Mouse (Mus musculus) CH12.LX (cell line): ENCODE measurements around the gene Gjb4. TPM values are rescaled to one million over a fixed set of nuclear protein-coding genes. Genes with fewer than 3 reads are reported as not detected.
A peak's percentile ranks its signal among the peaks of the same experiment; 100 is the strongest.

ENCODE experiments used
- DNase-seq: peaks from one replicate; pipeline ENCODE4 v3.0.0-alpha.2; 2013; ENCODE audit errors: extremely low read depth
- H3K27ac ChIP-seq: 2 replicates; pipeline ENCODE4 v1.5.1; 2012; ENCODE audit warnings: low read depth, mild to moderate bottlenecking, control low read depth, moderate library complexity; ENCODE audit not compliant: insufficient read depth
- H3K27me3 ChIP-seq: replicated peaks from 2 replicates; pipeline ENCODE3; 2012; ENCODE audit warnings: inconsistent platforms
- H3K36me3 ChIP-seq, 2 experiments: replicated peaks in 1 of 2; 2 replicates each; pipeline versions ENCODE3 to v1.6.1; 2012; ENCODE audit warnings: inconsistent platforms in 1 of 2, low read length in 1 of 2, mild to moderate bottlenecking in 1 of 2, mixed read lengths in 1 of 2, moderate library complexity in 1 of 2; ENCODE audit not compliant: control insufficient read depth in 1 of 2, insufficient read depth in 1 of 2
- H3K4me1 ChIP-seq, 2 experiments: 2 replicates each; pipeline ENCODE4 v1.6.1; 2012; ENCODE audit warnings: inconsistent platforms in 1 of 2, moderate library complexity in 1 of 2; ENCODE audit not compliant: insufficient read depth in 2 of 2, control insufficient read depth in 1 of 2
- H3K4me2 ChIP-seq: 2 replicates; pipeline ENCODE4 v1.6.1; 2012; ENCODE audit warnings: low read depth, mild to moderate bottlenecking, control low read depth; ENCODE audit not compliant: poor library complexity, insufficient read depth, severe bottlenecking
- H3K4me3 ChIP-seq, 3 experiments: fragments of 150-350 bp in 1 of 3; sonication (generic) in 1 of 3; replicated peaks in 1 of 3; 2 replicates each; pipeline versions ENCODE3 to v1.5.1; 2011 to 2012; ENCODE audit warnings: low read depth in 2 of 3, low read length in 2 of 3, mild to moderate bottlenecking in 2 of 3, moderate library complexity in 2 of 3, control low read depth in 1 of 3, improper control_type of control experiment in 1 of 3, inconsistent platforms in 1 of 3, mixed read lengths in 1 of 3; ENCODE audit not compliant: poor library complexity in 1 of 3
- H3K79me2 ChIP-seq: replicated peaks from 2 replicates; pipeline ENCODE4 v1.6.1; 2012; ENCODE audit warnings: mild to moderate bottlenecking, moderate library complexity; ENCODE audit not compliant: control insufficient read depth, poor library complexity, insufficient read depth, severe bottlenecking; ENCODE audit errors: extremely low read depth
- H3K9ac ChIP-seq: 2 replicates; pipeline ENCODE4 v1.6.1; 2012; ENCODE audit warnings: low read depth, mild to moderate bottlenecking, control low read depth, moderate library complexity; ENCODE audit not compliant: insufficient read depth
- H3K9me3 ChIP-seq: replicated peaks from 2 replicates; pipeline ENCODE3; 2012; ENCODE audit warnings: low read length, inconsistent platforms, mixed read lengths
- BHLHE40 ChIP-seq: IDR thresholded peaks from 2 replicates; pipeline ENCODE4 v1.6.1; 2011; ENCODE audit warnings: mild to moderate bottlenecking, low read depth, low read length, improper control_type of control experiment
- CHD1 ChIP-seq: IDR thresholded peaks from 2 replicates; pipeline ENCODE4 v1.6.1; 2012; ENCODE audit warnings: low read depth, low read length, improper control_type of control experiment, inconsistent platforms
- CHD2 ChIP-seq: IDR thresholded peaks from 2 replicates; pipeline ENCODE4 v1.6.1; 2011; ENCODE audit warnings: low read length, improper control_type of control experiment
- CTCF ChIP-seq, 2 experiments: IDR thresholded peaks in 1 of 2; conservative IDR thresholded peaks in 1 of 2; 2 replicates each; pipeline ENCODE4 v1.5.1; 2011 to 2012; ENCODE audit warnings: low read depth in 2 of 2, low read length in 2 of 2, improper control_type of control experiment in 1 of 2, inconsistent platforms in 1 of 2, mild to moderate bottlenecking in 1 of 2, moderate library complexity in 1 of 2
- E2F4 ChIP-seq: IDR thresholded peaks from 2 replicates; pipeline ENCODE4 v1.6.1; 2011; ENCODE audit warnings: low read depth, low read length, improper control_type of control experiment; ENCODE audit not compliant: insufficient replicate concordance
- EP300 ChIP-seq: IDR thresholded peaks from 2 replicates; pipeline ENCODE4 v1.6.1; 2011; ENCODE audit warnings: low read length, improper control_type of control experiment
- GABPA ChIP-seq: IDR thresholded peaks from 2 replicates; pipeline ENCODE4 v1.6.1; 2012; ENCODE audit warnings: low read depth, low read length, improper control_type of control experiment, inconsistent platforms; ENCODE audit not compliant: insufficient replicate concordance
- HCFC1 ChIP-seq: IDR thresholded peaks from 2 replicates; pipeline ENCODE4 v1.6.1; 2012; ENCODE audit warnings: low read depth, mild to moderate bottlenecking, inconsistent platforms, low read length, improper control_type of control experiment
- IRF4 ChIP-seq: IDR thresholded peaks from 2 replicates; pipeline ENCODE4 v1.6.1; 2014; ENCODE audit warnings: low read depth, mild to moderate bottlenecking, inconsistent platforms, low read length, improper control_type of control experiment
- JUN ChIP-seq: IDR thresholded peaks from 2 replicates; pipeline ENCODE4 v1.6.1; 2011; ENCODE audit warnings: low read depth, mild to moderate bottlenecking, low read length, improper control_type of control experiment, moderate library complexity; ENCODE audit not compliant: insufficient read depth
- KAT2A ChIP-seq: IDR thresholded peaks from 2 replicates; pipeline ENCODE4 v1.6.1; 2012; ENCODE audit warnings: low read length, improper control_type of control experiment, inconsistent platforms; ENCODE audit not compliant: insufficient replicate concordance
- MAFK ChIP-seq: IDR thresholded peaks from 2 replicates; pipeline ENCODE4 v1.6.1; 2011; ENCODE audit warnings: low read length, improper control_type of control experiment; ENCODE audit not compliant: insufficient replicate concordance
- MAX ChIP-seq: IDR thresholded peaks from 2 replicates; pipeline ENCODE4 v1.6.1; 2011; ENCODE audit warnings: low read length, improper control_type of control experiment
- MAZ ChIP-seq: IDR thresholded peaks from 2 replicates; pipeline ENCODE4 v1.6.1; 2012; ENCODE audit warnings: low read depth, mild to moderate bottlenecking, inconsistent platforms, low read length, improper control_type of control experiment, moderate library complexity
- MEF2A ChIP-seq: IDR thresholded peaks from 2 replicates; pipeline ENCODE4 v1.6.1; 2014; ENCODE audit warnings: low read depth, mild to moderate bottlenecking, inconsistent platforms, low read length, improper control_type of control experiment, borderline replicate concordance
- NELFE ChIP-seq: IDR thresholded peaks from 2 replicates; pipeline ENCODE4 v1.6.1; 2011; ENCODE audit warnings: low read depth, low read length, improper control_type of control experiment
- NRF1 ChIP-seq: IDR thresholded peaks from 2 replicates; pipeline ENCODE4 v1.6.1; 2014; ENCODE audit warnings: low read depth, mild to moderate bottlenecking, inconsistent platforms, low read length, improper control_type of control experiment, moderate library complexity
- PAX5 ChIP-seq: IDR thresholded peaks from 2 replicates; pipeline ENCODE4 v1.6.1; 2012; ENCODE audit warnings: low read length, inconsistent platforms, mixed read lengths
- POLR2A ChIP-seq: IDR thresholded peaks from 2 replicates; pipeline ENCODE4 v1.6.1; 2011; ENCODE audit warnings: low read depth, mild to moderate bottlenecking, improper control_type of control experiment, low read length
- POLR2AphosphoS2 ChIP-seq: IDR thresholded peaks from 2 replicates; pipeline ENCODE4 v1.6.1; 2011; ENCODE audit warnings: low read depth, low read length, improper control_type of control experiment
- RAD21 ChIP-seq: IDR thresholded peaks from 2 replicates; pipeline ENCODE4 v1.6.1; 2011; ENCODE audit warnings: low read depth, mild to moderate bottlenecking, low read length, improper control_type of control experiment, moderate library complexity
- RCOR1 ChIP-seq: conservative IDR thresholded peaks from 2 replicates; pipeline ENCODE4 v1.6.1; 2012; ENCODE audit warnings: low read depth, mild to moderate bottlenecking, inconsistent platforms, low read length, improper control_type of control experiment
- SIN3A ChIP-seq: IDR thresholded peaks from 2 replicates; pipeline ENCODE4 v1.6.1; 2012; ENCODE audit warnings: low read length, improper control_type of control experiment, inconsistent platforms
- SMC3 ChIP-seq: IDR thresholded peaks from 2 replicates; pipeline ENCODE4 v1.6.1; 2011; ENCODE audit warnings: low read depth, low read length, improper control_type of control experiment
- TBP ChIP-seq: conservative IDR thresholded peaks from 2 replicates; pipeline ENCODE4 v1.6.1; 2011; ENCODE audit warnings: low read depth, low read length, improper control_type of control experiment
- USF1 ChIP-seq: IDR thresholded peaks from 2 replicates; pipeline ENCODE4 v1.6.1; 2014; ENCODE audit warnings: low read depth, mild to moderate bottlenecking, inconsistent platforms, low read length, improper control_type of control experiment
- USF2 ChIP-seq: conservative IDR thresholded peaks from 2 replicates; pipeline ENCODE4 v1.6.1; 2011; ENCODE audit warnings: low read depth, low read length, improper control_type of control experiment
- ZC3H11A ChIP-seq: IDR thresholded peaks from 2 replicates; pipeline ENCODE4 v1.6.1; 2012; ENCODE audit warnings: low read depth, mild to moderate bottlenecking, inconsistent platforms, low read length, improper control_type of control experiment
- ZMIZ1 ChIP-seq: IDR thresholded peaks from 2 replicates; pipeline ENCODE4 v1.6.1; 2012; ENCODE audit warnings: low read depth, mild to moderate bottlenecking, inconsistent platforms, low read length, improper control_type of control experiment
- ZNF384 ChIP-seq: IDR thresholded peaks from 2 replicates; pipeline ENCODE4 v1.6.1; 2012; ENCODE audit warnings: low read depth, low read length, improper control_type of control experiment, inconsistent platforms
- dilution Hi-C: fragments of 300-500 bp; cut with MboI; formaldehyde crosslinking; loops from 2 replicates; pipeline ENCODE4 v1.14.3; 2020; ENCODE audit warnings: low sequenced_read_pairs; ENCODE audit not compliant: extremely low pct_unique_long_range_greater_than_20kb, extremely low pct_ligation_motif_present
- in situ Hi-C: fragments of 300-500 bp; cut with MboI; formaldehyde crosslinking; loops from 3 replicates; pipeline ENCODE4 v1.14.3; 2019; ENCODE audit warnings: low sequenced_read_pairs, low pct_ligation_motif_present, low pct_unique_long_range_greater_than_20kb, mixed read lengths
- polyA plus RNA-seq: library from polyadenylated mRNA; unstranded; fragments of >175 nt; gene quantifications from 2 replicates; pipeline ENCODE4 v1.2.1, GENCODE M21; 2012; ENCODE audit warnings: low read depth; ENCODE audit not compliant: insufficient read length
- total RNA-seq, 2 experiments: library from RNA; depleted of rRNA; stranded (reverse); fragments of 300-350 nt in 1 of 2; fragments of >200 nt in 1 of 2; gene quantifications; 2 replicates each; pipeline ENCODE4 v1.2.3; 2012 to 2014

Gene Gjb4
- total RNA-seq (2012; rRNA removed): not detected in 2 replicates
- not detected in 2 replicates for total RNA-seq (2014; rRNA removed)
- polyA plus RNA-seq: not detected in 2 replicates

- Histone ChIP-seq H3K4me2 (no peak within 1 kb of the TSS), H3K4me3 (no peak within 1 kb of the TSS), H3K4me1 (no peaks in the 10 kb centered on the region), H3K9me3 (peaks cover 11% of the 10 kb centered on the region), H3K9ac (no peak within 1 kb of the TSS), H3K79me2 (no peaks in the 10 kb centered on the region), H3K36me3 (no peaks in the 10 kb centered on the region), H3K27ac (no peak within 1 kb of the TSS), H3K27me3 (no peaks in the 10 kb centered on the region)
- dilution Hi-C loops (no loop called here), in situ Hi-C loops (loop anchor here (25.0 kb wide), 1 partner anchor 1183 kb away; no protein-coding TSS in a partner anchor)
- TF ChIP-seq MAX (no peak), POLR2AphosphoS2 (no peak), PAX5 (no peak), NELFE (no peak), ZMIZ1 (no peak), HCFC1 (no peak), NRF1 (no peak), EP300 (no peak), CHD2 (no peak), MAFK (no peak), BHLHE40 (no peak), CHD1 (no peak), ZNF384 (no peak), USF1 (no peak), ZC3H11A (no peak), SMC3 (no peak), IRF4 (no peak), TBP (no peak), POLR2A (no peak), SIN3A (no peak)
- DNase-seq: no peak
These were observed at the start of gene Gjb4 for GRCm38 (mm10) chr4:127353951-127354438. Gjb4 (minus strand) TSS chr4:127354081.

GRCm38 (mm10) chr4:127402614-127403013 lies 48.7 kb upstream of the Gjb4 start:
- no peaks in the 10 kb centered on the region for H3K27me3 ChIP-seq
- H3K36me3 ChIP-seq: no peaks in the 10 kb centered on the region
- H3K27ac ChIP-seq: no peak overlapping the region
- H3K4me3 ChIP-seq: no peak overlapping the region
- no peaks in the 10 kb centered on the region for H3K79me2 ChIP-seq
- no peak for DNase-seq
- H3K4me2 ChIP-seq: no peak overlapping the region
- dilution Hi-C loops: no loop called here
- H3K9ac ChIP-seq: no peak overlapping the region
- in situ Hi-C loops: no loop called here
- no peaks in the 10 kb centered on the region for H3K4me1 ChIP-seq
- TF ChIP-seq TBP (no peak), POLR2AphosphoS2 (no peak), RCOR1 (no peak), MEF2A (no peak), CTCF (conservative IDR thresholded peaks at IDR 0.05 in 1 of 2, IDR thresholded peaks at IDR 0.05 in 1 of 2; ENCODE audit: low read depth in 2 of 2, low read length in 2 of 2) (no peak), ZC3H11A (no peak), HCFC1 (peak; percentile 70), NELFE (no peak), KAT2A (0 out of 2 replicates have a peak, but pooled peaks have one; percentile 13), ZMIZ1 (no peak), USF2 (peak; percentile 38), MAFK (no peak), GABPA (no peak), USF1 (peak; percentile 45; the same call in 1 of the 2 replicates), MAZ (no peak), CHD2 (no peak), JUN (no peak), SMC3 (no peak), MAX (no peak), SIN3A (no peak), CHD1 (no peak), RAD21 (no peak), E2F4 (no peak), BHLHE40 (no peak)
- H3K9me3 ChIP-seq: peaks cover 71% of the 10 kb centered on the region
